Mouse (Mus musculus) heart, adult 10 weeks (tissue): ENCODE results near the gene Olfr763. TPM values are rescaled to one million over a fixed set of nuclear protein-coding genes. Genes with fewer than 3 reads are reported as not detected.

Experiments used
- polyA plus RNA-seq: library from polyadenylated mRNA; stranded (reverse); fragments of 350-450 nt; fragmentation: Illumina TruSeq; extraction: RNeasy Lipid Tissue Mini Kit (QIAGEN cat#74804); gene quantifications from one replicate; pipeline ENCODE4 v1.2.3, GENCODE M21; 2014; ENCODE audit warnings: low read depth, low replicate concordance

Olfr763 gene
- not detected for polyA plus RNA-seq

GRCm38 (mm10) chr10:129010288-129010841 lies at the start of gene Olfr763:
Gene Olfr763 (plus strand): TSS chr10:129010791.

GRCm38 (mm10) chr10:128989131-128989530 lies 21.5 kb upstream of the Olfr763 start, which contains the start of gene Olfr9:
Gene Olfr9 (plus strand): TSS chr10:128989431.

GRCm38 (mm10) chr10:129039796-129040195 lies 29.2 kb downstream of the Olfr763 start, which contains the start of gene Olfr764-ps1:
Gene Olfr764-ps1 (minus strand): TSS chr10:129039896.

GRCm38 (mm10) chr10:129049898-129050297 lies 39.3 kb downstream of the Olfr763 start, which contains the start of gene Olfr765:
Gene Olfr765 (minus strand): TSS chr10:129049998.

Other genes with a start within 250 kb of the Olfr763 start
- 1.7 TPM for gene Mmp19, start 219.9 kb upstream of the Olfr763 start, polyA plus RNA-seq
- 30.3 TPM for gene Dnajc14, start 206.7 kb upstream of the Olfr763 start, polyA plus RNA-seq
- gene Tmem198b, start 206.4 kb upstream of the Olfr763 start, polyA plus RNA-seq: 9.2 TPM
- 89.3 TPM for gene Sarnp, start 193.5 kb upstream of the Olfr763 start, polyA plus RNA-seq
- gene Ormdl2, start 189.1 kb upstream of the Olfr763 start, polyA plus RNA-seq: 14.6 TPM
- 0.97 TPM for gene Gdf11, start 119.1 kb upstream of the Olfr763 start, polyA plus RNA-seq
- 176 TPM for gene Cd63, start 109.8 kb upstream of the Olfr763 start, polyA plus RNA-seq
- 13.4 TPM for gene Rdh5, start 87.9 kb upstream of the Olfr763 start, polyA plus RNA-seq
- gene Bloc1s1, start 86.8 kb upstream of the Olfr763 start, polyA plus RNA-seq: 352 TPM
- gene Itga7, start 77.0 kb upstream of the Olfr763 start, polyA plus RNA-seq: 122 TPM
- not detected for gene Mettl7b, start 49.8 kb upstream of the Olfr763 start, polyA plus RNA-seq
- not detected for gene Olfr9, start 21.4 kb upstream of the Olfr763 start, polyA plus RNA-seq
- gene Olfr764-ps1, start 29.1 kb downstream of the Olfr763 start, polyA plus RNA-seq: not detected
- not detected for gene Olfr765, start 39.2 kb downstream of the Olfr763 start, polyA plus RNA-seq
- gene Olfr766-ps1, start 58.2 kb downstream of the Olfr763 start, polyA plus RNA-seq: not detected
- not detected for gene Olfr767, start 72.1 kb downstream of the Olfr763 start, polyA plus RNA-seq
- not detected for gene Olfr768, start 88.6 kb downstream of the Olfr763 start, polyA plus RNA-seq
- gene Olfr769, start 107.1 kb downstream of the Olfr763 start, polyA plus RNA-seq: not detected
- not detected for gene Olfr770, start 128.2 kb downstream of the Olfr763 start, polyA plus RNA-seq
- gene Olfr771, start 154.0 kb downstream of the Olfr763 start, polyA plus RNA-seq: not detected
- gene Olfr772, start 167.1 kb downstream of the Olfr763 start, polyA plus RNA-seq: not detected
- not detected for gene Olfr773, start 176.6 kb downstream of the Olfr763 start, polyA plus RNA-seq
- gene Olfr774, start 225.4 kb downstream of the Olfr763 start, polyA plus RNA-seq: not detected
- gene Olfr775, start 237.6 kb downstream of the Olfr763 start, polyA plus RNA-seq: not detected
- gene Olfr776, start 248.3 kb downstream of the Olfr763 start, polyA plus RNA-seq: not detected